Mouse (Mus musculus) left cerebral cortex, adult 11 months (tissue): ENCODE data around the gene Arfgef2.

ENCODE experiments used
- DNase-seq: peaks from one replicate; pipeline ENCODE4 v3.0.0; 2022; ENCODE audit warnings: low spot score

Arfgef2 gene

GRCm38 (mm10) chr2:166805250-166806172, at the start of gene Arfgef2:
Arfgef2 (plus strand) TSS chr2:166805588.
- DNase-seq: peak; percentile 85

- no peak for DNase-seq
These were observed 47.4 kb upstream of the Arfgef2 start for GRCm38 (mm10) chr2:166757969-166758368.

DNA sequence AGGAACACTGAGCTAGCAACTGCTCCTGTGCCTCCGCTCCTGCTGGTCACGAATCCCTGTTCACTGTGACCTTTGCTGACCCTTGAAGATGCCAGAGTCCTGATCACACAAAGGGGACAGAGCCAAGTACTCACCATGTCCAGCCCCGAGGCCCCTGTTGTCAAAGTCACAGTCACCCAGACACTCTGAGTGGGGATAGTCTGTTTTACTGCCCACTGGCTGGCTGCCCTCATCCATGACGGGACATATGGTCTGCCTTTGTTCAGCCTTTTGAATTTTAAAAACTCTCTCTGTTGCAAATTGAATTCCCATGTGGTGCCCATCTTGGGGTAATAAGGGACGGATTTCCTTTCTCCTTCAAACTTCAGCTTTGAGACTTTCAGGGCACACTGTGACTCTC, 41.3 kb upstream of the Arfgef2 start:
- no peak for DNase-seq

- DNase-seq: no peak
These were observed 37.8 kb upstream of the Arfgef2 start for GRCm38 (mm10) chr2:166767591-166767990.

- no peak for DNase-seq
These were observed 34.0 kb upstream of the Arfgef2 start for GRCm38 (mm10) chr2:166771396-166771795.

- no peak for DNase-seq
These were observed 31.8 kb upstream of the Arfgef2 start for GRCm38 (mm10) chr2:166773587-166773986.

GRCm38 (mm10) chr2:166774275-166774674, 31.1 kb upstream of the Arfgef2 start:
- DNase-seq: no peak

DNA sequence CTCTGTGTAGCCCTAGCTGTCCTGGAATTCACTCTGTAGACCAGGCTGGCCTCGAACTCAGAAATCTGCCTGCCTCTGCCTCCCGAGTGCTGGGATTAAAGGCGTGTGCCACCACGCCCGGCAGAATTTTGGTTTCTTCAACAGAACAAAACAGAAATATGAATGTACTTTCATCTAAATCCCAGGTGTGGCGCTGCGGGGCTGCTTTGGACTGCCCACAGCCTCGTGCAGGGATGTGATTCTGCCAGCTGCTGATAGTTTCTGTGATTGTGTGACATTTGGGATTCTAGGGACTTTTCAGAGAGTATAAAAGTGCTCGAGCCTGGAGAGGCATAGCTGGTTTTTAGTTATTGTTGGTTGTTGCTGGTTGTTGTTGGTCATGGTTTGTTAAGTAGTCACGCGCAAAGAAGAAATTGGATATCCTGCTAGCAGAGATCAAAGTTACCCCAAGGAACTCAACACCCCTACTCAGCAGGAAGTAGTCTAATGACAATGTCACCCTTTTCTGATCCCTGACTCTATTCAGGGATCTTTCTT, 30.0 kb upstream of the Arfgef2 start:
- DNase-seq: no peak

GRCm38 (mm10) chr2:166776272-166776671, 29.1 kb upstream of the Arfgef2 start:
- no peak for DNase-seq

GRCm38 (mm10) chr2:166779956-166780355, 25.4 kb upstream of the Arfgef2 start:
- DNase-seq: no peak

GRCm38 (mm10) chr2:166780980-166781578, 24.3 kb upstream of the Arfgef2 start:
- peak; percentile 65 for DNase-seq

- no peak for DNase-seq
These were observed 21.0 kb upstream of the Arfgef2 start for GRCm38 (mm10) chr2:166784376-166784775.

- peak; percentile 94 for DNase-seq
These were observed 18.9 kb upstream of the Arfgef2 start for GRCm38 (mm10) chr2:166786353-166787004.

DNA sequence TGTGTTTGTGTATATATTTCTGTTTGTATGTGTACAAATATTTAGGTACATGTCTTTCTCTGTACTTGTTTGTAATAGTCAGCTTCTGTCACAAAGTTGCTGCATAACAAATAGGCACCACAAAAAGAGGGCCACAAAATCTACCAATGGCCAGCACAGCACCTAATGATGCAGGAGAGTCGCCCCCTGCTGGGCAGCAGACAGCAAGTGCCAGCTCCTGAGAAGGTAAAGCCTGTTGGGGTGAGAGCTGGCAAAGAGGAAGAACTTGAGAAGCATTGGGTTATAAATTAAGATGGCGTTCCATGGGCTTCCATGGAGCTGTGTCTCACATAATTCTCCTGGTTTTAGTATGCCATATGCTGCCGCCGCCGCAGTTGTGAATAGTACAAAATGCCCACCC, 13.7 kb upstream of the Arfgef2 start:
- no peak for DNase-seq

GRCm38 (mm10) chr2:166792355-166792754, 13.0 kb upstream of the Arfgef2 start, which contains the start of gene Trp53rkb:
Trp53rkb (plus strand) TSS chr2:166792531.
- DNase-seq: no peak

DNA sequence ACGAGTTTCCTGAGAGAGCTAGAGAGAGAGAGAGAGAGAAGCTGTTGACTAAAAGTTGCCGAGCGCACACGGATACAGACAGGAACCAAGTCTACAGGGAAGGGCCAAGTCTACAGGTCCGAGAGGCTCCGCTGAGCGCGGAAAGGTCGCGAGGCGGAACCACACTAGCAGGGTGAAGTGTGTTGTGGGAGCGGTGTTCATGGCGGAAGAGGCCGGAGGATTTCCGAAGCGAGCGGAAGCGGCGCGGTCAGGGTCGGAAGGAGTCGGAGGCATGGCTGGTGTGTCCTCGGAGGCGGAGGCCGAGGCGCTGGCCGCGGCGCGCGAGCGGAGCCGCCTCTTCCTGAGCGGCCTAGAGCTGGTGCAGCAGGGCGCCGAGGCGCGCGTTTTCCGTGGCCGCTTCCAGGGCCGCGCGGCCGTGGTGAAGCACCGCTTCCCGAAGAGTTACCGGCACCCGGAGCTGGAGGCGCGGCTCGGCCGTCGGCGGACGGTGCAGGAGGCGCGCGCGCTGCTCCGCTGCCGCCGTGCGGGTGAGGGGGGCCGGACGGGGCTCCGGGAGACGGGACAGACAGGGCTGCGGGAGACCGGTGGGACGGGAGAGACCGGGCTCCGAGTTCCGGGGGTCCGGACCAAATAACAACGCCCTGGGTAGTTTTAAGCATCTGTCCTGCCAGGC, 11.7 kb upstream of the Arfgef2 start:
- peak; percentile 64 for DNase-seq

DNA sequence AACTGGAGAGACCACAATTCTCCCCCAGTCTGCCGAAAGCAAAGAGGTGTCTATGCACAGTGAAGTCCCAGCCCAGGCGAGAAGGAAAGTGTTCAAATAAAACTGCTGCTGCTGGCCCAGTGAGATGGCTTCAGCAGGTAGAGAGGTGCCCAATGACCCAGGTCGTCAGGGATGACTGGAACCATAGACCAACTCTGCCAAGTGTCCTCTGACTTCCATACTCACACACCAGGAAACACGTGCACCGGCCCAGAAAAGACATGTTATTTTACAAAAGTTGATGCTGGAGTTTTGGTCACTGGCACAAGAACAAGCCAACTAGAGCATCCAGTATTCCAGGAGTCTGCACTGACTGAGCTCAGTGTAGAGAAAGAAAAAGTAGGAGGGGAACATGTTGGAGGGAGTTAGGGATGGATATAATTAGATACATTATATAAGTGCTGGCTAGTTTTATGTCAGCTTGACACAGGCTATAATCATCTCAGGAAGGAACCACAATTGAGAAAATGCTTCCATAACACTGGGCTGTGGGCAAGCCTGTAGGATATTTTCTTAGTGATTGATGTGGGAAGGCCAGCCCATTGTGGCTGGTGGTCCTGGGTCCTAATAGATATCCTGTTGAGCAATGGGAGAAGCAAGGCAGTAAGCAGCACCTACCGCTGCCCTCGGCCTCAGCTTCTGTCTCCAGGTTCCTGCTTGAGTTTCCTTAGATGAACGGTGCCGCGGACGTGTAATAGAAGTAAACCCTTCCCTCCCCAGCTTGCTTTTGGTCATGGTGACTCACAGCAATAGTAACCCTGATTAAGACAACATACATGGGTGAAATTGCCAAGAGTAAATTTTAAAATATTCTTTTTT, 5.5 kb upstream of the Arfgef2 start:
- DNase-seq: no peak

GRCm38 (mm10) chr2:166800473-166800857, 4.9 kb upstream of the Arfgef2 start:
- no peak for DNase-seq

DNA sequence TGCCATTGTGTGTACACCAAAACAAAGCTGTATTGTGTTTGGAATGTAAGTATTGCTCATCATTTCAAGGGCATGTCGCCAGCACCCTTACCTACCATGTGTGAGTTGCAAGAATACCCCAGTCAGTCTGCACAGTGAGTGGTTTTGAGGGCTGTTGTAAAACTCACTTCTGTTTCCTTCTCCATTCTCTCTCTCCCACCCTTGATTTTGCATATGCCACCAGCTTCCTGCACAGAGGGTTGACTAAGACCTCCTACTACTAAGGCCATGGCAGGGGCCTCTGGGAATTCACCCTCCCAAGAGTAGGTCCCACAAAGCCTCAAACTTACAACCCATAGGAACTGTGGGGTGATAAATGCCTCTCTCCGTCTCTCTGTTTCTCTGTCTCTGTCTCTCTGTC, 4.0 kb upstream of the Arfgef2 start:
- DNase-seq: no peak

DNA sequence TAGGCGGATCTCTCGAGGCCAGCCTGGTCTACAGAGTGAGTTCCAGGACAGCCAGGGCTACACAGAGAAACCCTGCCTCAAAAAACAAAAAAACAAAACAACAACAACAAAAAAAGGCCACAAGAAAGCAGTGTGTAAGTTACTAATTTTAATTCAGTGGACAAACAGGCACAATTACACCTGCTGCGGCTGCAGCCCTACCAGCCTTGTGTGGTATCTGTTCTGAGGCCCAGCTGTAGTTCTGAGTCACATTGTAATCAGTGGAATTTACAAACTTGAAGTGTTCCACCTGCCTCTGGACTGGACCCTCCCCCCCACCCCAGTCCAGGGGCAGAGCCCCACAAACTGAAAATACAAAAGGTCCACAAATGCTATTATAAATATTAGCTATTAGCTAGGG, 2.1 kb upstream of the Arfgef2 start:
- no peak for DNase-seq

DNA sequence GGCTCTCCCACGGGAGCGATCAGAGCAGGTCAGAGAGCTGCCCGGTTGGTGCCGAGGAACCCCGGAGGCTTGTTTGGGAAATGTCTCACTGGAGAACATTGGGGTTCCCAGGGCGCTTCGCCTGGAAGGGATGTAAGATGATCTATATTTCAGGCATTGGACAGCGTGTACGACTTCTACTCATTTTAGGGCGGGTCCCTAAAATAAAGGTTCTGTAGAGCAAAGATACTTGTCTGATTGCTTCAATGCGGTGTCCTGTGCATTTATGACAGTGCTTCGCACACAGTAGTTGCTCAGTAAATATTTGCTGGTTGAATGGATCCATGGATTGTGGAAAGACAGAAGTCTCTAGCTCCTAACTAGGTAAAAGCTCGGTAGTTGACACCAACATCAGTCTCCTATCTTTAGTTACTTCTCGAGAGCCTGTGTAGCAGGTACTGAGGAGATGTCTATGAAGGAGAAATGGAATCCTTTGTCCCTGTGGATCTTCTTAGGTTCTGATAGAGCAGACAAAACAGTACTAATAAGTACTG, 851 bp downstream of the Arfgef2 start:
- DNase-seq: no peak
